Mouse (Mus musculus): ENCODE data around the gene Zfp30.

Gene Zfp30

DNA sequence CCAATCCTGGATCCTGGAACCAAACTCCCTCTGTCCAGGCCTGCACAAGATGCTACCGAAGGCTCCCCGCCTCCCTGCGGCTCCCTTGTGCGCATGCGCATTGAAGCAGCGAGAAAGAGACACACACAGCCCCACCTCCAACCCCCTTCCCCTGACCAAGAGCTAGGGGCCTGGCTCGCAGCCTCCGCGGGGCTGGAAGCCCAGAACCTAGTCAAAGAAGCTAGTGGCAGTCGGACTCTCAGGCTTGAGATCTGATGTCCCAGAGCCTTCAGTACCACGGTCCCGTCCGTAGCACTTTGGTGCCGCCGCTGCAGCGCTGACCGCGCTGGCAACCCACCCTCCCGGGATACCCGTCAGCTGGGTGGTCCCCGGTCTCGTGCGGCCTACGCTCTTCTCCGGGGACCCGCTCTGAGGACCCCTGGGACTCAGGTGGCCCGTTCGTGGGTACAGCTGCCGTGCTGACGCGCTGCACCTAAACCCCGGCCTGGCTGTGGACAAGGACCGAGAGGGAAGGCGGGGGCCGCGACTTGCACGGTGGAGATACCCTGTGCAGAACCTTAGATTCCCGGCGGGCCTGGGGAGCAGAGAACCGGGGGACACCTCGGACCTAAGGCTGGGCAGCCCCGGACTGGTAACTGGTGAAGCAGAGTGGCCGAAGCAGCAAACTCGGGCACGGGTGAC lies at the start of gene Zfp30:
Gene Zfp30 (plus strand): TSS at position 128 of the 681 bp plus-strand sequence.
- peak; percentile 50 to 66 for DNase-seq (ENCODE audit: low spot score in 2 of 2)

GRCm38 (mm10) chr7:29742258-29742657 lies 41.5 kb upstream of the Zfp30 start:
- no peak for DNase-seq (ENCODE audit: low spot score in 2 of 2)

- DNase-seq (ENCODE audit: low spot score in 2 of 2): no peak
Measured at GRCm38 (mm10) chr7:29760476-29760875, 23.3 kb upstream of the Zfp30 start.

- no peak for DNase-seq (ENCODE audit: low spot score in 2 of 2)
Measured at GRCm38 (mm10) chr7:29764702-29765101, 19.1 kb upstream of the Zfp30 start.

DNA sequence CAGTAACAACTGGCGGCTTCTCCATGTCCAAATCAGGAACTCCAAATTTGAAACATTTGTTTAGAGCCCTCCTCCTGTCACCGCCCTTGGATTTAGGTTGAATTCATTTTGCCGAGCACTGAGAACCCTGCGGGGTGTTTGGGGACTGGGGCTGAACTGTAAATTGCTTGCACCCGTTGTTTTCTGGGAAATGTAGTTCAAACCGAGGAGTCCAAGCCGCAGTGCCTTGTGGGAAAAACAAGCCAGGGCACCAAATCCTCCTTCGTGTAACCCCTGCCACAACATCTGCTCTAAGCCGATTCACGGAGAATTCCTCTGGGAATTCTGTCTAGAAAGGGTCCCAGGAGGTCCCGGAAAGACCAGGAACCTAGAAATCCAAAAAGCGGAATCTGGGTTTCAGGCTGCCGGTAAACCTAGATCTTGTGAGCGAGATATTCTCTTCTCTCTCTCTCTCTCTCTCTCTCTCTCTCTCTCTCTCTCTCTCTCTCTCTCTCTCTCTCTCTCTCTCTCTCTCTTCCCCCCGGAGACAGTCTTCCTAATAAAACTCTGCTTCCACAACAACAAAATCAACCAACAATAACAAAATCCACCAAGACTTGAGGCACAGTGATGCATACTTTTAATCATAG lies 16.6 kb upstream of the Zfp30 start:
- peak; percentile 68 to 76 for DNase-seq (ENCODE audit: low spot score in 2 of 2)

DNA sequence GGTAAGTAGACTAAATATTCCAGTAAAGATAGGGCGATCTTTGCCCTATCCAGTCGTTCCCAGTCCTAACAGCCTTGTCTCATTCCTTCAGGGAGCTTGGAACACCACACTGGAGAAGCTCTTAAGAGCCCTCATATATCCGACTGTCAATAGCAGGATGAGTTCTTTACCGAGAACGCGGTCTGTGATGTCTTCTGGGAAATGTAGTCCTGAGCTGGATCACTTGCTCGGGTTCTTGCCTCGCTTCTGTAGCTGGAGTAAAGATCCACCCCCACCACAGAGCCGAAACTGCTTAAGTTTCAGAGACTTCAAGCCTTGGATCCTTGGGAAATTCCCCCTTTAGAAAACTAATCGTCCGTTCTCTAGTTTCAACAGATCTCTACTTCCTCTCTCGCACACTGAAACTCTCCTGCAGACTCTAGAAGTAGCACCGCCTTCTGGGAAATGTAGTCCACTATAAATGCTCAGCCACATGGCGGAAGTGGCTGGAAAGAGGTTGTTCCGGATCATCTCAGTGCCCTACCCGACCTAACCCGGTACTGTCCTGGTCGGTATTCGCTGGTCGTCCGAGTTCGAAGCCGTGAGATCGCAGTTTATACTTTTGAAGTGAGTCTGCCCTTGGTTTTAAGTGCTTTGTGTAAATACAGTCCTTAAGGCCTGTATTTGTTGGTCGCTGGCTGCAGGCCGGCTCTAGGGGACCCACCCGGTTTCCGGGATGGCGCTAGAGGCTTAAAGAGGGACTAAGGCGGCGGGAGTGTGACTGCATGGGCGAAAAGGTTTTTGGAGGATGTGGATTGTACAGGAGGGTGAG lies 15.5 kb upstream of the Zfp30 start, which contains the start of gene Zfp84:
Gene Zfp84 (plus strand): TSS at position 463 of the 811 bp plus-strand sequence.
- peak; percentile 81 to 82 for DNase-seq (ENCODE audit: low spot score in 2 of 2)

DNA sequence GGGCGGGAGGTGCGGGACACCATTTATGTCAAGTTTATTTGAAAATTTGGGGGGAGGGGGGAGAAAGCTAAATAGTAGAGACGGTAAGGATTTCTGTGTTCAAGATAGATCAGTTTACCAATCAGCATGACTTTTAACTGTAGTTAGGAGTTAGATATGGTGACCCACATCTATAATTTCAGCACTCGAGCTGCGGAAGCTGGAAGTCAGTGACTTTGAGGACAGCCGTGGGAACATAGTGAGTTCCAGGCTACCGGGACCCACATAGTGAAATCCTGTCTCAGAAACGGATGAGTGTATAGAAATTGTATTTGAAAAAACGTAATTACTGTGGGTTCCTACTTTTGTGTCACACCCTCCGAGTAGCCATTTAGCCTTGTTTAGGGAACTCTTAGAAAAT lies 14.8 kb upstream of the Zfp30 start:
- no peak for DNase-seq (ENCODE audit: low spot score in 2 of 2)

DNA sequence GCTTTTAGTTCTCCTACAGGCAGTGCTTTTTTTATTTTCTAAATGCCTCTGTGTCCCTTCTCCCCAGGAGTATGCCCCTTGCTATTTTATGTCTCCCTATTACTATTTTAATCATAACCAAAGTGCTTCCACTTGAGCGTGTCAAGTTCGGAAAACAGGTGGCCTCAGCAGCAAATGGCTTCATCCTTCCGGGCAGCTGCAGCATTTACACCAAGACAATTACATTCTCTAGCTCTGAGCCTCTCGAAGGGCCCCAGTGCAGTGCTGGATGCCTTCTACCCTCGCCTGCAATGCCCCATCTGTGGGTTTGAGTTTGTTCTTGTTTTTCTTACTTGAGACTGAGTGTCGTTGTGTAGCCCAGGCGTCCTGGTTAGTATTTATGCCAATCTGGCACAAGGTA lies 10.3 kb upstream of the Zfp30 start:
- no peak for DNase-seq (ENCODE audit: low spot score in 2 of 2)

DNA sequence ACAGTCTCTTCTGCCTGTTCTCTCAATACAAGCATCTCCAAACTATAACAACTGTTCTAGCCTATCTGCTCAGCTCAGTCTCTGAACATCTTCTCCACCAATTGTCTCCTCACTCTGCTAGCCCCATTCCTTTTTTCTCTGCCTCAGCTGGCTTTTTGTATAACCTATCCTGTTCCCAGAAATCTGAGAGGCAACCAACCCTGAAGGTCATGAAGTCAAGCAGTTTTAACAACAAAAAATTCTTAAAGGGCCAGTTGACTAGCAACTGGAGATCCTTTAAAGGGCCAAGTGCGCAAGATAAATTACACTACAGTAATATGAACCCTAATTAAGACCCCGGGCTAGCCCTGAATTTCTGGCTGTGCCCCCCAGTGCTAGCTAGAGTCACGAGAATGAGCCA lies 9.4 kb upstream of the Zfp30 start:
- no peak for DNase-seq (ENCODE audit: low spot score in 2 of 2)

GRCm38 (mm10) chr7:29776568-29776967 lies 7.2 kb upstream of the Zfp30 start:
- DNase-seq (ENCODE audit: low spot score in 2 of 2): no peak

DNA sequence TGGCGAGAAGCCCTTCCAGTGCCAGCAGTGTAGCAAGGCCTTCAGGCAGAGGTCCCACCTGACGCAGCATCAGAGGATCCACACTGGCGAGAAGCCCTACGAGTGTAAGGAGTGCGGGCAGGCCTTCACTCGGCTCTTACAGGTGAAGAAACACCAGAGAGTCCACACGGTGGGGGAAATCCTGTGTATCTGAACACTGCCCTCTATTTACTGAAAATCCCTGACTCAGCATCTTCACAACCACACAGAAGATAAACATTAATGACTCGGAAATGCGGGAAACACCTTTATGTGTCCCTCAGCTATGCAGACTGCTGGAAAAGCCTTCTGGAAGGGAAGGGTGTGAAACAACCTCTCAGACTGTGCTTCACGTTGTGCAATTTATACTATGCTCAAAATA lies 6.4 kb upstream of the Zfp30 start:
- DNase-seq (ENCODE audit: low spot score in 2 of 2): no peak

- no peak for DNase-seq (ENCODE audit: low spot score in 2 of 2)
Measured at GRCm38 (mm10) chr7:29785023-29785422, 1.2 kb downstream of the Zfp30 start.

GRCm38 (mm10) chr7:29785888-29786287 lies 2.1 kb downstream of the Zfp30 start:
- no peak for DNase-seq (ENCODE audit: low spot score in 2 of 2)

DNA sequence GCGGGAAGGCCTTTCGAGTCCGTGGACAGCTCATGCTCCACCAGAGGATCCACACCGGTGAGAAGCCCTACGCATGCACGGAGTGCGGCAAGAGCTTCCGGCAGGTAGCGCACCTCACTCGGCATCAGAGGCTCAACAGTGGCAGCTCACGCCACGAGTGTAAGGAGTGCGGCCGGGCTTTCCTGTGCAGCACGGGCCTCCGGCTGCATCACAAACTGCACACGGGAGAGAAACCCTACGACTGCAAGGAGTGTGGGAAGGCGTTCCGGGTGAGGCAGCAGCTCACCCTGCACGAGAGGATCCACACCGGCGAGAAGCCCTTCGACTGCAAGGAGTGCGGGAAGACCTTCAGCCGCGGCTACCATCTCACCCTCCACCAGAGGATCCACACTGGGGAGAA lies 9.1 kb downstream of the Zfp30 start:
- peak in 1 of 2 experiments; percentile 5 for DNase-seq (ENCODE audit: low spot score in 2 of 2)

GRCm38 (mm10) chr7:29807046-29807445 lies 23.2 kb downstream of the Zfp30 start:
- DNase-seq (ENCODE audit: low spot score in 2 of 2): no peak

- no peak for DNase-seq (ENCODE audit: low spot score in 2 of 2)
Measured at GRCm38 (mm10) chr7:29812244-29812643, 28.4 kb downstream of the Zfp30 start.

GRCm38 (mm10) chr7:29814381-29814780 lies 30.6 kb downstream of the Zfp30 start:
- DNase-seq (ENCODE audit: low spot score in 2 of 2): no peak

DNA sequence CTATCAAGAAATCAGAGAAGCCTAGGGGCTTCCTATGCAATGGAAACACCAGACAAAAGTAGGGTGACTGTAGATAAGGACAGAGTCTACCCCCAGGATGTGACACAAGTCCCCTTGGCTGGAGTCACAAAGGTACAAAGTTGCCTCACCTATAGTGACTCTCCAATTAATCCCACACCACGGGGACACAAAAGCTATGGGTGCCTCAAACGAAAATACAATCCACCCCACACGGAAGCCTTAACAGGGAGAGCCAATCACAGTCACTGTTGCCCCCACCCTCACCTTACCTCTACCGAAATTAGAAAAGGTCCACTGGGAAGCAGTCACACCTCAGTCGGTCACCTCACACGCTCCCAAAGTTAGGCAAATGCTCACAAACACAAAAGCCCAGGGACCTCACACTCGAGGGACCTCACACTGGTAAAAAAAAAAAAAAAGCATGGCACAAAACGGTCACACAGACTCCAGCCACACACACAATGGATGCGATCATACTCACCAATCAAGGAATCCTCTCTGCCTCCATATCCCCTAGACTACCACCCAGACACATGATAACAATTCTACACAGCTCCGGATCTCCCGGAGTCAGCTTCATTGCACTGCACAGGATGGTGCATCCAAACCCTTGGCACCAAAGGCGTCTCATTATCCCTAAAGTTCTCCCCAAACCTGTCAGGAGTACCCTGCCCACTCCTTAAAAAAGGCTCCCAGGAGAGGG lies 31.4 kb downstream of the Zfp30 start:
- DNase-seq (ENCODE audit: low spot score in 2 of 2): peak in 1 of 2 experiments; percentile 6

- DNase-seq (ENCODE audit: low spot score in 2 of 2): peak; percentile 75 to 79
Measured at GRCm38 (mm10) chr7:29815910-29816429, 32.2 kb downstream of the Zfp30 start, which contains the start of gene Zfp790. Gene Zfp790 (plus strand): TSS chr7:29816114.

- DNase-seq (ENCODE audit: low spot score in 2 of 2): peak; percentile 55 to 71
Measured at GRCm38 (mm10) chr7:29818619-29819254, 34.9 kb downstream of the Zfp30 start.

GRCm38 (mm10) chr7:29828001-29828400 lies 44.2 kb downstream of the Zfp30 start:
- no peak for DNase-seq (ENCODE audit: low spot score in 2 of 2)

Measured in thymus, postnatal 10 days (tissue).